Mouse (Mus musculus) adrenal gland, postnatal 14 days (tissue): ENCODE data around the gene Galnt18. TPM values are rescaled to one million over a fixed set of nuclear protein-coding genes. Genes with fewer than 3 reads are reported as not detected.
A peak's percentile ranks its signal among the peaks of the same experiment; 100 is the strongest.

ENCODE experiments used
- DNase-seq: peaks from one replicate; pipeline ENCODE4 v3.0.0; 2021; ENCODE audit warnings: mixed read lengths
- total RNA-seq: library from RNA; stranded (reverse); gene quantifications from 2 replicates; pipeline ENCODE4 v1.2.3, GENCODE M21; 2021

Gene Galnt18
- total RNA-seq, 1 experiment from 2014 or later = 18.4 TPM

- DNase-seq = no peak
These were observed 8.5 kb downstream of the Galnt18 start for GRCm38 (mm10) chr7:111771251-111771801.

- no peak for DNase-seq
These were observed 9.2 kb downstream of the Galnt18 start for GRCm38 (mm10) chr7:111770585-111770984.

GRCm38 (mm10) chr7:111766145-111766767 lies 13.5 kb downstream of the Galnt18 start:
- DNase-seq = peak; percentile 20

GRCm38 (mm10) chr7:111762754-111763153 lies 17.0 kb downstream of the Galnt18 start:
- DNase-seq = no peak

GRCm38 (mm10) chr7:111748571-111749071 lies 31.2 kb downstream of the Galnt18 start:
- no peak for DNase-seq

- DNase-seq = no peak
These were observed 35.0 kb downstream of the Galnt18 start for GRCm38 (mm10) chr7:111744770-111745169.

- DNase-seq = peak; percentile 48
These were observed 38.2 kb downstream of the Galnt18 start for GRCm38 (mm10) chr7:111741595-111741994.

- DNase-seq = no peak
These were observed 39.7 kb downstream of the Galnt18 start for GRCm38 (mm10) chr7:111740091-111740490.

- peak; percentile 55 for DNase-seq
These were observed 40.4 kb downstream of the Galnt18 start for GRCm38 (mm10) chr7:111739371-111739765.

GRCm38 (mm10) chr7:111738456-111739370 lies 41.1 kb downstream of the Galnt18 start:
- DNase-seq = peak; percentile 38

- DNase-seq = peak; percentile 31
These were observed 42.4 kb downstream of the Galnt18 start for GRCm38 (mm10) chr7:111737426-111737825.

- DNase-seq = no peak
These were observed 43.4 kb downstream of the Galnt18 start for GRCm38 (mm10) chr7:111736365-111736764.

GRCm38 (mm10) chr7:111730346-111731269 lies 49.2 kb downstream of the Galnt18 start:
- peak; percentile 28 for DNase-seq

- peak; percentile 45 for DNase-seq
These were observed 52.8 kb downstream of the Galnt18 start for GRCm38 (mm10) chr7:111726928-111727327.

- no peak for DNase-seq
These were observed 55.0 kb downstream of the Galnt18 start for GRCm38 (mm10) chr7:111724730-111725129.

- DNase-seq = no peak
These were observed 55.8 kb downstream of the Galnt18 start for GRCm38 (mm10) chr7:111724004-111724403.

GRCm38 (mm10) chr7:111721308-111721698 lies 58.5 kb downstream of the Galnt18 start:
- DNase-seq = no peak

GRCm38 (mm10) chr7:111720511-111721307 lies 59.1 kb downstream of the Galnt18 start:
- DNase-seq = no peak

- no peak for DNase-seq
These were observed 60.9 kb downstream of the Galnt18 start for GRCm38 (mm10) chr7:111718900-111719299.

- no peak for DNase-seq
These were observed 65.0 kb downstream of the Galnt18 start for GRCm38 (mm10) chr7:111714639-111715360.
